Mouse (Mus musculus): ENCODE measurements around the gene Vash1. TPM values are rescaled to one million over a fixed set of nuclear protein-coding genes. Genes with fewer than 3 reads are reported as not detected.

The Vash1 gene
- polyA plus RNA-seq, 1 experiment from 2014 or later: 13.9 TPM

- H3K27me3 ChIP-seq: no peaks in the 10 kb centered on the region
- H3K9me3 ChIP-seq: no peaks in the 10 kb centered on the region
- H3K36me3 ChIP-seq: peaks cover 56% of the 10 kb centered on the region
- no peak overlapping the region for H3K4me2 ChIP-seq (replicated peaks)
- WGBS: 86% methylated on average over 9 of the region's 9 CpGs
- ATAC-seq (ENCODE audit: low FRiP score, low read depth): no peak
- peaks cover 26% of the 10 kb centered on the region for H3K4me1 ChIP-seq
- no peak overlapping the region for H3K4me3 ChIP-seq
- H3K27ac ChIP-seq: no peak overlapping the region
- H3K9ac ChIP-seq: no peak overlapping the region
Observed at GRCm38 (mm10) chr12:86685275-86685674, 6.8 kb downstream of the Vash1 start.

GRCm38 (mm10) chr12:86686551-86687330 lies 8.2 kb downstream of the Vash1 start:
- H3K27ac ChIP-seq: no peak overlapping the region
- no peak for ATAC-seq (ENCODE audit: low FRiP score, low read depth)
- no peak overlapping the region for H3K4me2 ChIP-seq (replicated peaks)
- H3K4me3 ChIP-seq: no peak overlapping the region
- WGBS: 63% methylated on average over 13 of the region's 13 CpGs
- H3K36me3 ChIP-seq: peaks cover 68% of the 10 kb centered on the region
- H3K9ac ChIP-seq: no peak overlapping the region
- no peaks in the 10 kb centered on the region for H3K9me3 ChIP-seq
- peaks cover 14% of the 10 kb centered on the region for H3K4me1 ChIP-seq
- no peaks in the 10 kb centered on the region for H3K27me3 ChIP-seq

GRCm38 (mm10) chr12:86687445-86687955 lies 9.0 kb downstream of the Vash1 start:
- 77% methylated on average over 4 of the region's 4 CpGs for WGBS
- no peak overlapping the region for H3K4me2 ChIP-seq (replicated peaks)
- H3K27me3 ChIP-seq: no peaks in the 10 kb centered on the region
- H3K27ac ChIP-seq: no peak overlapping the region
- no peaks in the 10 kb centered on the region for H3K9me3 ChIP-seq
- H3K36me3 ChIP-seq: peaks cover 70% of the 10 kb centered on the region
- H3K4me3 ChIP-seq: no peak overlapping the region
- H3K4me1 ChIP-seq: peaks cover 12% of the 10 kb centered on the region; the same call in 1 of the 2 replicates
- no peak for ATAC-seq (ENCODE audit: low FRiP score, low read depth)
- no peak overlapping the region for H3K9ac ChIP-seq

- Histone ChIP-seq H3K4me2 (replicated peaks) (no peak overlapping the region), H3K9ac (no peak overlapping the region), H3K9me3 (no peaks in the 10 kb centered on the region), H3K27ac (no peak overlapping the region), H3K4me1 (peaks cover 7% of the 10 kb centered on the region; the same call in 1 of the 2 replicates), H3K27me3 (no peaks in the 10 kb centered on the region), H3K4me3 (no peak overlapping the region), H3K36me3 (peaks cover 64% of the 10 kb centered on the region)
- ATAC-seq (ENCODE audit: low FRiP score, low read depth): no peak
- WGBS: 83% methylated on average over 4 of the region's 4 CpGs
Observed at GRCm38 (mm10) chr12:86687971-86688573, 9.6 kb downstream of the Vash1 start.

GRCm38 (mm10) chr12:86688917-86689316 lies 10.4 kb downstream of the Vash1 start:
- Histone ChIP-seq H3K4me1 (0 out of 2 replicates have a peak, but pooled peaks cover 3% of the 10 kb centered on the region), H3K9me3 (no peaks in the 10 kb centered on the region), H3K9ac (no peak overlapping the region), H3K4me3 (no peak overlapping the region), H3K36me3 (peaks cover 64% of the 10 kb centered on the region), H3K27me3 (no peaks in the 10 kb centered on the region), H3K4me2 (replicated peaks) (no peak overlapping the region), H3K27ac (no peak overlapping the region)
- ATAC-seq (ENCODE audit: low FRiP score, low read depth): no peak
- 97% methylated on average over 27 of the region's 27 CpGs for WGBS

- Histone ChIP-seq H3K36me3 (peaks cover 60% of the 10 kb centered on the region), H3K4me3 (no peak overlapping the region), H3K27ac (no peak overlapping the region), H3K4me2 (replicated peaks) (no peak overlapping the region), H3K9me3 (no peaks in the 10 kb centered on the region), H3K9ac (no peak overlapping the region), H3K27me3 (no peaks in the 10 kb centered on the region), H3K4me1 (no peaks in the 10 kb centered on the region)
- no peak for ATAC-seq (ENCODE audit: low FRiP score, low read depth)
- WGBS: 76% methylated on average over 12 of the region's 12 CpGs
Observed at GRCm38 (mm10) chr12:86690700-86691485, 12.4 kb downstream of the Vash1 start.

GRCm38 (mm10) chr12:86692471-86693356 lies 14.2 kb downstream of the Vash1 start:
- Histone ChIP-seq H3K27me3 (no peaks in the 10 kb centered on the region), H3K4me2 (replicated peaks) (no peak overlapping the region), H3K4me3 (no peak overlapping the region), H3K9ac (no peak overlapping the region), H3K9me3 (no peaks in the 10 kb centered on the region), H3K4me1 (no peaks in the 10 kb centered on the region), H3K36me3 (peaks cover 61% of the 10 kb centered on the region), H3K27ac (no peak overlapping the region)
- no peak for ATAC-seq (ENCODE audit: low FRiP score, low read depth)
- WGBS: 62% methylated on average over 5 of the region's 5 CpGs

GRCm38 (mm10) chr12:86693389-86693788 lies 14.9 kb downstream of the Vash1 start:
- Histone ChIP-seq H3K9me3 (no peaks in the 10 kb centered on the region), H3K4me3 (no peak overlapping the region), H3K27ac (no peak overlapping the region), H3K27me3 (no peaks in the 10 kb centered on the region), H3K9ac (no peak overlapping the region), H3K36me3 (peaks cover 54% of the 10 kb centered on the region), H3K4me1 (no peaks in the 10 kb centered on the region), H3K4me2 (replicated peaks) (no peak overlapping the region)
- no peak for ATAC-seq (ENCODE audit: low FRiP score, low read depth)

- H3K4me2 ChIP-seq (replicated peaks): no peak overlapping the region
- no peaks in the 10 kb centered on the region for H3K27me3 ChIP-seq
- ATAC-seq (ENCODE audit: low FRiP score, low read depth): no peak
- no peak overlapping the region for H3K4me3 ChIP-seq
- peaks cover 43% of the 10 kb centered on the region for H3K36me3 ChIP-seq
- no peak overlapping the region for H3K27ac ChIP-seq
- no peaks in the 10 kb centered on the region for H3K9me3 ChIP-seq
- no peaks in the 10 kb centered on the region for H3K4me1 ChIP-seq
- no peak overlapping the region for H3K9ac ChIP-seq
- WGBS: 96% methylated on average over 1 of the region's 1 CpGs
Observed at GRCm38 (mm10) chr12:86694441-86694840, 15.9 kb downstream of the Vash1 start.

GRCm38 (mm10) chr12:86697996-86698395 lies 19.5 kb downstream of the Vash1 start:
- Histone ChIP-seq H3K4me1 (peaks cover 9% of the 10 kb centered on the region), H3K4me3 (no peak overlapping the region), H3K27ac (no peak overlapping the region), H3K4me2 (replicated peaks) (no peak overlapping the region), H3K36me3 (peaks cover 36% of the 10 kb centered on the region), H3K27me3 (no peaks in the 10 kb centered on the region), H3K9ac (no peak overlapping the region), H3K9me3 (no peaks in the 10 kb centered on the region)
- ATAC-seq (ENCODE audit: low FRiP score, low read depth): no peak
- WGBS: 74% methylated on average over 2 of the region's 2 CpGs

GRCm38 (mm10) chr12:86698537-86698936 lies 20.0 kb downstream of the Vash1 start:
- Histone ChIP-seq H3K4me1 (peaks cover 9% of the 10 kb centered on the region), H3K27ac (no peak overlapping the region), H3K27me3 (no peaks in the 10 kb centered on the region), H3K4me2 (replicated peaks) (no peak overlapping the region), H3K9ac (no peak overlapping the region), H3K4me3 (no peak overlapping the region), H3K36me3 (peaks cover 41% of the 10 kb centered on the region), H3K9me3 (no peaks in the 10 kb centered on the region)
- ATAC-seq (ENCODE audit: low FRiP score, low read depth): no peak
